Mouse (Mus musculus): ENCODE measurements around the gene Ttc9.

DNA sequence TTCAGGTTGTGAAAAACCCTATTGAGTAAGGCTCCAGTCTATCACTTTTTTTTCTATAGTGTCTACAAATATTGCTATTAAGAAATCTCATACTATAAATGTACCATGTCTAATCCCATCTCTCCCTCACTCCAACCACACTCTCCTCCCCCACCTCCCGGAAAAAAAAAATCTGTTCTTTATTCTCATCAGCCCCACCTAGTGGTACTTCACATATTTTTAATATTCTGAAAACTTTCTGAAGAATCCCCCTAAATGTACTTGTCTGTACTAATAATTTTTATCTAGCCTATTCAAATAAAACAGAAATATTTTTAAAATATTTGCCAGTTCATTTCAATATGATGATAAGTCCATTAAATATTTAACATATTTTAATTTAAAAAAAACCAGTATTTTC lies 71.9 kb downstream of the Ttc9 start:
- TF ChIP-seq POLR2A (IDR thresholded peaks at IDR 0.05; ENCODE audit: borderline replicate concordance, low read depth, low read length) = no peak
- TF ChIP-seq CTCF (IDR thresholded peaks at IDR 0.05; ENCODE audit: low read depth, low read length) = no peak
